Mouse (Mus musculus) B cell, adult 67 days (primary cell): ENCODE results near the gene Kif19a. TPM values are rescaled to one million over a fixed set of nuclear protein-coding genes. Genes with fewer than 3 reads are reported as not detected.

Source experiments
- total RNA-seq, 2 experiments: library from RNA; stranded (reverse); gene quantifications; 4 replicates each; pipeline ENCODE4 v1.2.4; 2023

The Kif19a gene
- 1 to 10 TPM; 5.1 to 5.3 TPM for total RNA-seq

GRCm38 (mm10) chr11:114764820-114765818 lies at the start of gene Kif19a:
Kif19a (plus strand) TSS chr11:114765388.

GRCm38 (mm10) chr11:114726965-114727825 lies 38.0 kb upstream of the Kif19a start, which contains the start of gene Dnaic2:
Dnaic2 (plus strand) TSS chr11:114727408.

GRCm38 (mm10) chr11:114795848-114796322 lies 30.7 kb downstream of the Kif19a start, which contains the start of gene Btbd17:
Btbd17 (minus strand) TSS chr11:114795945.

GRCm38 (mm10) chr11:114798624-114799023 lies 33.4 kb downstream of the Kif19a start, which contains the start of gene Gpr142:
Gpr142 (plus strand) TSS chr11:114798924.

Other genes starting within 250 kb of the Kif19a start
- gene Rpl38, start 96.9 kb upstream of the Kif19a start, total RNA-seq: 1,000 to 10,000 TPM; 2,075 to 2,120 TPM
- 1 to 10 TPM; 2.4 to 3.2 TPM for gene Ttyh2, start 90.0 kb upstream of the Kif19a start, total RNA-seq
- gene Dnaic2, start 38.0 kb upstream of the Kif19a start, total RNA-seq: not detected
- gene Btbd17, start 30.6 kb downstream of the Kif19a start, total RNA-seq: not detected
- not detected for gene Gpr142, start 33.5 kb downstream of the Kif19a start, total RNA-seq
- not detected for gene Gprc5c, start 85.8 kb downstream of the Kif19a start, total RNA-seq
- under 1 TPM; 0.30 to 0.78 TPM for gene Cd300a, start 124.7 kb downstream of the Kif19a start, total RNA-seq
- gene Cd300lb, start 169.0 kb downstream of the Kif19a start, total RNA-seq: not detected
- gene Cd300c, start 203.8 kb downstream of the Kif19a start, total RNA-seq: not detected
- under 1 TPM; 0.59 to 0.61 TPM for gene Cd300ld, start 224.5 kb downstream of the Kif19a start, total RNA-seq
- gene Cd300c2, start 236.5 kb downstream of the Kif19a start, total RNA-seq: 1 to 10 TPM in 1 of 2 experiments, under 1 TPM in 1; 0.47 to 1.2 TPM